Mouse (Mus musculus): ENCODE results near the gene Cadps. TPM values are rescaled to one million over a fixed set of nuclear protein-coding genes. Genes with fewer than 3 reads are reported as not detected.

The Cadps gene
- total RNA-seq, 2 experiments from 2014 or later = 0.38 to 0.45 TPM

GRCm38 (mm10) chr14:12462206-12462605 is 360.7 kb downstream of the Cadps start:
- DNase-seq = no peak

- DNase-seq = no peak
Observed at GRCm38 (mm10) chr14:12459700-12460099, 363.2 kb downstream of the Cadps start.

- DNase-seq = no peak
Observed at GRCm38 (mm10) chr14:12455064-12455591, 367.8 kb downstream of the Cadps start.

- DNase-seq = no peak
Observed at GRCm38 (mm10) chr14:12450807-12451206, 372.1 kb downstream of the Cadps start.

- no peak for DNase-seq
Observed at GRCm38 (mm10) chr14:12448883-12449282, 374.0 kb downstream of the Cadps start.

- no peak for DNase-seq
Observed at GRCm38 (mm10) chr14:12441019-12441418, 381.9 kb downstream of the Cadps start.

- DNase-seq = no peak
Observed at GRCm38 (mm10) chr14:12437976-12438375, 384.9 kb downstream of the Cadps start.

- DNase-seq = no peak
Observed at GRCm38 (mm10) chr14:12437422-12437821, 385.5 kb downstream of the Cadps start.

GRCm38 (mm10) chr14:12436903-12437368 is 385.9 kb downstream of the Cadps start:
- DNase-seq = no peak

GRCm38 (mm10) chr14:12428021-12428654 is 394.7 kb downstream of the Cadps start:
- DNase-seq = no peak

GRCm38 (mm10) chr14:12425311-12425710 is 397.6 kb downstream of the Cadps start:
- no peak for DNase-seq

GRCm38 (mm10) chr14:12410276-12410675 is 412.6 kb downstream of the Cadps start:
- DNase-seq = no peak

GRCm38 (mm10) chr14:12409811-12410210 is 413.1 kb downstream of the Cadps start:
- no peak for DNase-seq

GRCm38 (mm10) chr14:12406588-12406987 is 416.3 kb downstream of the Cadps start:
- DNase-seq = no peak

- no peak for DNase-seq
Observed at GRCm38 (mm10) chr14:12405201-12405600, 417.7 kb downstream of the Cadps start.

- DNase-seq = no peak
Observed at GRCm38 (mm10) chr14:12404724-12405123, 418.2 kb downstream of the Cadps start.

GRCm38 (mm10) chr14:12404052-12404451 is 418.8 kb downstream of the Cadps start:
- DNase-seq = no peak

GRCm38 (mm10) chr14:12400116-12400515 is 422.8 kb downstream of the Cadps start:
- no peak for DNase-seq

- no peak for DNase-seq
Observed at GRCm38 (mm10) chr14:12397561-12397960, 425.3 kb downstream of the Cadps start.

- DNase-seq = no peak
Observed at GRCm38 (mm10) chr14:12394318-12394717, 428.6 kb downstream of the Cadps start.

GRCm38 (mm10) chr14:12393271-12393861 is 429.5 kb downstream of the Cadps start:
- no peak for DNase-seq

GRCm38 (mm10) chr14:12391167-12391566 is 431.7 kb downstream of the Cadps start:
- no peak for DNase-seq

GRCm38 (mm10) chr14:12388806-12389436 is 434.0 kb downstream of the Cadps start:
- no peak for DNase-seq

Measured in gastrocnemius, postnatal 10 days (tissue).